Mouse (Mus musculus) lung, postnatal 10 days (tissue): ENCODE data around the gene Cxcr1.
"Not testable (repeated sequence)": the region's sequence is repeated elsewhere in the genome, so short reads cannot be mapped to it uniquely, and the experiment has no call there.

Experiments
- DNase-seq: peaks from one replicate; pipeline ENCODE4 v3.0.0; 2021

Gene Cxcr1

DNA sequence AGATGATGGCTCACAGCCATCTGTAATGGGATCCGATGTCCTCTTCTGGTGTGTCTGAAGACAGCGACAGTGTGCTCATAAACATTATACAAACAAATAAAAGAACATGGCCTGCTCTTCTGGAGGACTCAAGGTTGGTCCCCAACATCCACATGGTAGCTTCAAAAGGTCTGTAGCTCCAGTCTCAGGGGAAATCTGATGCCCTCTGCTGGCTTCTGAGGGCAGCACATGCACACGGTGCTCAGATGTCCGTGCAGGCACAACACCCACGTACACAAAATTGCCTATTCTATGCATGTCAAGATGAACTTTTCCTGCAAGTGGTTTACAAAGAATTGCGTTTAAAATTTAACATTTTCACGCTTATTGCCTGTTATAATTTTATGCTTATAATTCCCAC is 1.5 kb upstream of the Cxcr1 start:
- peak; percentile 45 for DNase-seq

DNA sequence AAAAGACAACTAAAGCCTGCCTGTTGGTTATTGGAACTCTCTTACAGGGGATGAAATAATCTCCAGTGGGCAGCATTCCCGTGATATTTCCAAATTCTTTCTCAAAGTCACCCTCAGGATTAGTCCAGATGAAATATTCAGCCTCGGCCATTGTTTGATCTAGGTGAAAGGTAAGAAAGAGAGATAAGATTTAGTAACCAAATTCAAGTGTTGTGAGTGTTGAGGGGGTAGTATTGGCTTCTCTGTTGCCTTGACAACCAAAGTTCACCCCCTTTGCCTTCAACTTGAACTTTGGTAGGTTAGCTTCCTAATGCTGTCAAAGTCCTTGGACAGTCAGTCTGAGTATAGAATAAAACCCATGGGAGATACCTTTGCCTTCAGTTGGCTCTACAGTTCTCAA is 1.7 kb downstream of the Cxcr1 start:
- DNase-seq = no peak

DNA sequence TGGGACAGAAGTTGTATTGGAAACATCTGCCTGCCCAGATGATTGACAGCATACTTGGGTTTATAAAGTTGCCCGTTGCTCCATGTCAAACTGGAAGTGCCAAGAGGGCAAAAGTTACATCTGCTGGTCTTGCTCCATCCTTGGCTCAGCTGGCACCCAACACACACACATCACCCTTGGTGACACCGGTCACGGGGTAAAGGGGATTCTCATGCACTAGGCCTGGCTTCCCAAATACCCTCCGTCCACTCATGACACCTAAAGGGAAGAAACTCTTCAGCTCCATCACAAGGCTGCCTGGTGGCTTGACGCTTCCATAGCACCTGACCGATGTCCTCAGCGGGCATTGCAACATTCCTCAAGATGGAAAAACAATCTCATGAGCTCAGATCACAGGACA is 4.0 kb downstream of the Cxcr1 start:
- peak; percentile 39 for DNase-seq

DNA sequence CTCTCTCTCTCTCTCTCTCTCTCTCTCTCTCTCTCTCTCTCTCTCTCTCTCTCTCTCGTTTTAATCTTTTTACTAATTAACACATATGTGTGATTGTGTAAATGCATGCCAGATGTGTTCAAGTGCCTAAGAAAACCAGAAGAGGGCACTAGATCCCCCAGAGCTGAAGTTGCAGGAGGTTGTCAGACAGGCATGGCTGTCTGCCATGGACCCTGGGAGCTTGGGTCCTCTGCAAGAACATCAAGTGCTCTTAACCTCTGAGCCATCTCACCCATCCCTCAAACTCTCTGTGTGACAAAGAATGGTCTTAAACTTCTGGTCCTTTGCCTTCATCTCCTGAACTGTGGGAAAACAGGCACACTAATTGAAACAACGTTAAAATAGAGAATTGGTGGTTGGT is 11.4 kb downstream of the Cxcr1 start:
- no peak for DNase-seq

DNA sequence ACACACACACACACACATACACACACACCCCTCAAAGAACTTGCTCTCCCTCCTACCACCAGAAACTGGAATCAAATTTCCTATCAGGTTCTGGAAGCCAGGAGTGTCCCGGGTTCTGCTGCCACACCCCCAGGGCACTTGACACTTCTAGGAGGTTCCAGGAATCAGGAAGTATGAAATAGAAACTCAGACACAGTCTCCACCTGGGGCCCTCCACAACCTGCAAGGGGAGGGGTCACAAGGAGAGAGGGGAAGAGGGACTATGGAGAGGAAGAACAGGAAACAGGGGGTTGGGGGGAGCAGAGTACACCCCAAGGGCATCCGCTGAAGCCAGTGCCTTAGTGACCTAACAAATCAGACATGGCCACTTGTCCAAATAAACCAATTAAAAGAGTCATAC is 13.0 kb downstream of the Cxcr1 start:
- no peak for DNase-seq

DNA sequence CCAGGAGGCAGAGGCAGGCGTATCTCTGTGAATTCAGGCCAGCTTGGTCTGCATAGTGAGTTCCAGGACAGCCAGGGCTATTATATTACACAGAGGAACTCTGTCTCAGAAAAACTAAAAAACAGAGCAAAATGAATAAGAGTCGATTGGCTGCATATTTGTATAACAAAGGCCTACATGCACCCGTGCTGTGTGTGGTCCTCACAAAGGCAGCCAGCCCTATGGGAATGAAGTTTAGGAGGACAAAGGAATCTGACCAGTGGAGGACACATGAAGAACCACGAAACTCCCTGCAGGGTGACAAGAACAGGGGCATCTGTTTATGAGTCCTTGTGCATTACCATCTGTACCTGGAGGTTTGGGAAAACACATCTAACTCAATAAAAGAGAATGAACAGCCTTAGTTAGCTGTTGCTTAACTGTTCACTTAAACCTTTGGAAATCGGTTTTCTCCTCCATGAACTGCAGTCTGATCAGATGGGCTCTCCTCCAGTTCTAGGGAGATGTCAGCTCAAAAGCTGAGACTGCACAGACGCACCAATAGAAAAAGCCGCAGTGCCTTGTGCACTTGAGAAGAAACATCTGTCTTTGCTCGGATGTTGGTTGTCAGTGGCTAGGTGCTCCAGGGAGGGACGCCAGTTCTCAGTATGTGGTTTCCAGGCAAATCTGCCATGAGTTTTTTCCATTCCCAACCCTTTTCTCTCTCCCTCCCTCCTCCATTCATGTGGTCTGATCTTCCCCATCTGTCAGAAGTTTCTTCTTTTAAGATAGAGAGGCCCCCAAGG is 14.6 kb downstream of the Cxcr1 start:
- peak; percentile 48 for DNase-seq

DNA sequence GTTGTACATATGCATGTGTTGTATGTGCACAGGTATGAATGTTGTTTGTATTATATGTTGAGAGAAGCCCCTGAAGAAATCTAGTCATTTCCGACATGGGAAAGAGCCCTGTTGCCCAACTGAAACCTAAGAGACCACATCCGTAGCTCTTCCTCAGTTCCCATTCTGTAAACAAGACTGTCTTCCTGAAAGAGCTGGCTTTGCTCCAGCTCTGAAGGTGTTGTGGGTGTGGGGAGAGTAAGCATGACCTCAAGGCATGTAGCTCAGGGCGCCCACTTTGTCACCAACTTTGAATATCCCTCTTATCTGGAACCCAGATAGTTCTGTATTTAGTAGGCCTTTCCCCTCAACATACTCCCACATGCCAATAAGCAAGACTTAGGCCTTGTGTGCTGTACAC is 15.8 kb downstream of the Cxcr1 start:
- no peak for DNase-seq

DNA sequence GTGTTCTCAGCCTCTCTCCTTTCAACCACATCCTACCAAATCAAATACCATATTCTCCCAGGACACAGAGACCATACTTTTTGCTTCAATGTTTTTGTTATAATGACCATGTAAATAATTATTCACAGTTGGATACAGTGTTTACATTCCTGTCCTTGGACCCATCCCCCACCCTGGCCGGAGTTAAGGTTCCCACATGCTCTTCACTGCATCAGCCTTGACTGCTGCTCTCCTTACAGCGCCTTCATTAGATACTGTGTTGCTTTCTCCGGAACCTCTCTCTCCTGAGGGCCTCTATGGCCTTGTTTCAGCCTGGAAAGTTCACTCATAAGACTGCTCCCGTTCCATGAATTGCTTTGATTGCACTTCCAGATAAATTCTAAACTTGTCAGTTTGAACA is 18.7 kb downstream of the Cxcr1 start:
- peak; percentile 29 for DNase-seq

DNA sequence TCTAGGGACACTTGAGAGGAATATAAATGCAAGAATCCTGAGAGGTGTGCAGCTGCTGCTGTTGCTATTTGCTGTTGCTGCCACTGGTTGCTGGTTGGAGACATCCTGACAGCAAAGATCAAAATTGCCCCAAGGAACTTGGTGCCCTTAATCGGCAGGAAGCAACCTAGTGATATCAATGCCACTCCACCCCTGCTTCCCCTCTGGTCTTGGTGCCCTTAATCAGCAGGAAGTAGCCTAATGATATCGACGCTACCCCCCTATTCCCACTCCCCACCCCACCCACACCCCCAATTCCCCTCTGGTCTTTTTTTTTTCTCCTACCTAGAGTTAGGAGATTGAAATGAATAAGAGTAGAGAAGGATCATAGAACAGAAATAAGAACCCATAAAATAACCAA is 21.7 kb downstream of the Cxcr1 start:
- no peak for DNase-seq

DNA sequence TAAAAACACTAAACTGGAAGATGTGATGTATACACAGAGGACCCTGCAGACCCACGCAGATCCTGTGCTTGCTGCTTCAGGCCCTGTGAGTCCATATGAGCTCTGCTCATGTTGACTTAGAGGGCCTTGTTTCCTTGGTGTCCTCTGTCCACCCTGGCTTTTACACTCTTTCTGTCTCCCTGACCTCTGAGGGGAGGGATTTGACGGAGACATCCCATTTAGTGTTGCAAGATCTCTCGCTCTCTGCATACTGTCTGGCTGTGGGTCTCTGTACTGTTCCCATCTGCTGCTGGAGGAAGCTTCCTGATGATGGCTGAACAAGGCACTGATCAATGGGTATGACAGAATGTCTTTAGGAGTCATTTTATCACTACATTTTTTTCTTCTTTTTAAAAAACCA is 24.7 kb downstream of the Cxcr1 start:
- DNase-seq = no peak

DNA sequence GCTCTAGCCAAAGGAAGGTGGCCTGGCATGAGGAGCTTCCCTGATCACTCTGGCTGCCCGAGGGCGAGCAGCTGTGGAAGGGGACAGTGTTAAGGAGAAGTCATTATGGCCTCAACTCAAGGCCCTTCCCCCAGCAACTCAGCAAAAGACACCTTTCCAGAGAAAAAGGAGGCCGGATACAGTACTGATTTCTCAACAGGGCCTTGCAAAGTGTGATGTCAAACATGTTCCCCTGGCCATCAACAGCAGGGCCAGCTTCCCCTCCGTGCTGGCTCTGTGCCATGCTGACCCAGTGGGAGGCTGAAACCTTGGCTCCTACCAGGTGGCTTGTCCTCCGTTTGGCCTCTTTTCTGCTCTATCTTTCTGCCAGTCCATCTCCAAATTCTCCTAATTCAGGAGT is 27.3 kb downstream of the Cxcr1 start:
- DNase-seq = no peak

DNA sequence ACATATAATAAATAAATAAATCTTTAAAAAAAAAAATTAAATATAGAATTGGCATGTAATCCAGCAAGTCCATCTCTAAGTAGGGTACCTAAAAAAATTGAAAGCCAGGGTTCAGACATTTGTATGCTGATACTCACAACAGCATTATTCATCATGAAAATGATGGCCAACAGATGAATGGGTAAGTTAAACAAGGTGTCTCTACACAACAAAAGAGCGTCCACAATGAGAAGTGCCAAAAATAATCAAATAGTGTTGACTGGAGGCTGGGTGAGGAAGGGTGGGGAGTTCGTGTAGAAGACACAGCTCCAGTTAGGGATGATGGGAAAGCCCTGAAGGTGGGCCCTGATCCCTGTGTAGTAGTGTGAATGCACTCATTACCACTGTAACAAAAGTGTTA is 34.4 kb downstream of the Cxcr1 start:
- no peak for DNase-seq

DNA sequence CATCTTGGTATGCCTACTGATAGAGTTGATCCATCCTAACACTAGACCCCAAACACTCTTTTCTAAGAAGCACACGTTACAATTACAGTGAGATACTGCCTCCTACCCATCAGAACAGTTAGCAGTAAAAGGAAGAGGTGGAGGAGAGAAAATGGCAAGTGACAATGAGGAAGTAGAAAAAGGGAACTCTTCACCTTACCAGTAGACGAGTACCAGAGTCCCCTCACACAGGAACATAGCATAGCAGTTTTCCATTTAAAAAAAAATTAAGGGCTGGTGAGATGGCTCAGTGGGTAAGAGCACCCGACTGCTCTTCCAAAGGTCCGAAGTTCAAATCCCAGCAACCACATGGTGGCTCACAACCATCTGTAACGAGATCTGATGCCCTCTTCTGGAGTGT is 34.8 kb downstream of the Cxcr1 start:
- DNase-seq = not testable (repeated sequence)

DNA sequence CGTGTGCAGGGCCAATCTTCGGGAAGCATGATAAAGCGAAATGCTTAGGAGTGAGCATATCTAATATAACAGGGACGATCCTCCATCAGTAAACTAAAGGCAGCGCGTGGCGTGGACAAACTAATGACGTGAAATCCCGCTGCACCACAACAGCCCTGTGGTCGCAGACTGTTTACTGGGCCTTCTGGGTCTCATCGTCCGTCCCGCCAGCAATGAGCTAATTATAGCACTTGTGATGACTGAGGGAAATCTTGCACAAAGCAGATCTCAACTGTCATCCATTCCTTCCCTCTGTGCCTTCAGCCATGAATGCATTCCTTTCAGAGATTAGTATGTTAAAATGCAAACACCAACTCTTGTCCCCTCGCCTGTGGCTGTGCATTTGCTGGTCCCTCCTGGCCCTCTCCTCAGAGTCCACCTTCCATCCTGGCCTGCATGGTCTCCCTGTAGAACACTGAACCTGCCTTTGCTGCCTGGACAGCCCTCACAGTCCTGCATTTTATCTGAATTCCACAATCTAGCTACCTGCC is 38.0 kb downstream of the Cxcr1 start:
- DNase-seq = peak; percentile 22

DNA sequence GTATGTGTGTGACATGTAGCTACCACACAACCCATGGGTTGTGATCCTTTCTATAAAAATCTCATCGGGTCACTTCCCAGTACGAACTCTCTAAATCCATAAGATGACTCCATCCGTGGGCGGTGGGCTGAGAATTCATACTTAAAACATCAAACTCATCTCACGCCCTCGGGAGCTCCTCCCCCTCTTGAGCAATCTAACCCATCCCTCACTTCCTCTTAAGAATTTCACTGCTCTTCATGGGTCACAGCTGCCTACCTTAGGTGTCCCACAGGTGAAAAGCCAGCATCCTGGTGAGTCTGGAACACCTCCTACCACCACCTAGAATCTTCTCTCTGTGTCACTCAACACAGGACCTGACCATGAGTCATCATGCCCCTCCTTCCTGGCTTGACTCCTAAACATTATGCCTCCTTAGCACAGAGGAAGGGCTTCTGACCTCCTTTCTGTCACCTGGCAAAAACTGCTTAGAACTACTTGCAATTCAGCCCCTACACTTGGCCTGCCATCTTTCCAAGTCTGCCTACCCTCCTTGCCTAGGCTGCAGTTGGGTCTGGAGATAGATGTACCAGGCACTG is 38.9 kb downstream of the Cxcr1 start:
- no peak for DNase-seq

DNA sequence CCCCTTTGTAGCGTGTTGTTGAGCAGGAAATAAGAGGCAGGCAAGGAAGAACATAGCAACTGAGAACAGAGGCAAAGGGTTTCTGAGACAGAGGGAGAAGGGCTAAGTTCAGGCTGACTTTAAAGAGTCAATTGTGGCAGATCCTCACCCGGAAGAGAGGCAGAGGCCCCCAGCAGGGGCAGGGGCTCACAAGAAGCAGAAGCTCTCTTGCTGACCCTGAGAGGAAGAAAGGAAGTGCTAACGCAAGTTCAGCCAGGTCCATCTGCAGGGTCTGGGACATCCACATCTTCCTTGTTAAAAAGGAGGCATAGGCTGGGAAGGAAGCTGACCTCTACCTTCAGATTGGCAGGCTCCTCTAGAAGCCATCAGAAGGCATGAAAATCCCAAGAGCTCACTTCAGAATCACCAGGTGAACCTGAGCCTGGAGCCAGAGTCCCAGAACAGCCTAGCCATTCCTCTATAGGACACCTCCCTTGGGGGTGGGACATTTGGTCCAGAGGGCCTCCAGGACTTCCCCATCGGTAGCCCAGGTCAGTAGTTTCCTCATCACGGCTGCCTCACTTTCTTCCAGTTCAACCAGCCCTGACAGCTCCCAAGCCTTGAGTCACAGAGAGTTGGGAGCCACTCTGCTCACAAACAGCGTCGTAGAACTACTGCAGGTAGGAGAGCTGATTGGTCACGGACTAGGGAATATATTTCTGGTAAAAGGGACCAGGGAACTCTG is 40.8 kb downstream of the Cxcr1 start, which contains the start of gene Cxcr2:
Cxcr2 (plus strand) TSS at position 529 of the 724 bp plus-strand sequence.
- no peak for DNase-seq

DNA sequence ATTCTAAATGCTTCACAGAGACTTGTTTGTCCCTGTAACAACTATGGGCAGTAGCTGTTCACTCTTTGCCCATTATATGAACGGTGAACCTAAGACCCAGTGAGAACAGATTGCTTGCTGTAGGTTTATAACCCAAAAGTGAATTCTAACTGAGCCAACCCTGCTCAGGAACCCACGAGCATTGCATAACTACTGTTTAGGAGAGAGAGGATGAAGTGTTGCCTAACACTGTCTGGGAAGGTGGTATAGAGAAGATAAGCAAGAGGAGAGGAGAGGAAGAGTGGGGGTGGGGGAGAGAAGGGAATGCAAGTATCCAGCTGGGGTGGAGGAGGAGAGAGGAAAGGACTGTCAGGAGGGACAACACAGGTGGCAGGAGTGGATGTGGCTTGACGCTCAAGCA is 43.3 kb downstream of the Cxcr1 start:
- DNase-seq = no peak

DNA sequence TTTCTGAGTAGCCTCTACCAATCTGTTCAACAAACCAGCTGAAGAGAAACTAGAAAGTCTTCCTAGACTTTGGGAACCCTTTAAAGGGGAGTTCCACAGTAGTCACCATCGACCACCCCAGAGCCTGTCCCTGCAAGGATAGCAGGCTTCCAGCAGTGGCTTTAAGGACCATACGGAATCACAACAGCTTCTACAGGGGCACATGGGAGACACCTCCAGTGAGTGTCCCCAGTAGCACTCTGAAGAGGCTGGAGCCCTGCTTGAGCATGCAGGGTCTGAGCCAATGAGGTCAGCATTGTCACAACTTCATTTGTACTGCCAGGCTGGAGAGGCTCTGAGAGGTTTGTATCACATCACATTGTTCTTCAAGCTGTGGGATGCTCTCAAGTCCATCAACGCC is 44.3 kb downstream of the Cxcr1 start:
- DNase-seq = no peak

DNA sequence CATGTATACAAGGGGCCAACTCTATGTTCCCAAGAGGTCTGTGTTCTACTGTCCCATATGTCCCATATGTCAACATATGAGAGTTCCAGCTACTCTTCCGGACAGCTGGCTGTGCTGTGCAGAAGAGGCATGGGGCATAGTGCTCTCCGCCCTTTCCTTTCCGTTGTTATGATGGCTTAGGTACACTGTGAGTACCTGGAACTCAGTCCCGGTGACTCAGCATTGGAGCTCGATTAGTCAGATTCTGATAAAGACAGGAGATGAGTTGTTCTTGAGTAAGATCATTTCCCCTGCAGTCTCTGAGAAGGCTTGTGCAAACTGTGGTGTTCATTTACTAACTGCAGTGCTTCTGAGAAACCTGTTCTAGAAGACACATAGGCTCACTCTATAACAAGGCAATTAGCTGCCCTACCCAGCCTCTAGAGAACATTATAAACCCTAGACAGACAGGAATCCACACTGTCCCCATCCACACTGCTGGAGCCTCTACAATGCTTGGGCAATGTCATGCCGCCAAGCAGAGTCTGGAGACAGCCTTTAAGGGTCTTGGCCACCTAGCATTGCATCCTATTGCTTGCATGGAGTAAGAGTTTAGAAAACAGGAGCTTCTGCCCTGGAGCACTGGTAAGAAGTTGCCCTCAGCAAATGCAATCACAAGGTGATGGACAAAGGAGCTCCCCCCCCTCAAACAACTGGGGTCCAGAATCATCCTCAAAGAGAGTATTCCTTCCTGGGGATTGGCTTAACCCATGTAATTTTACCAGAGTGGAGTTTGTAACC is 45.1 kb downstream of the Cxcr1 start:
- DNase-seq = no peak
